Mouse (Mus musculus): ENCODE measurements around the gene Mybpc1. TPM values are rescaled to one million over a fixed set of nuclear protein-coding genes. Genes with fewer than 3 reads are reported as not detected.

Mybpc1 gene
- total and polyA plus RNA-seq, 3 experiments = not detected

GRCm38 (mm10) chr10:88494959-88495587 lies 109.9 kb downstream of the Mybpc1 start:
- peak; percentile 43 for DNase-seq (ENCODE audit: low read depth, low spot score)
- H3K4me1 ChIP-seq (ENCODE audit: control insufficient read depth in 1 of 2, insufficient read depth in 2 of 2, low read length in 2 of 2) = peaks cover 4 to 11% of the 10 kb centered on the region in 2 experiments; a peak in 3 of 4 replicates
- TF ChIP-seq GATA1 (IDR thresholded peaks at IDR 0.05; ENCODE audit: low read depth, low read length) = peak; percentile 38; the same call in 1 of the 2 replicates
- peak; percentile 58 for TF ChIP-seq USF1 (IDR thresholded peaks at IDR 0.05; ENCODE audit: low read depth, low read length)
- no peak for TF ChIP-seq MAX (IDR thresholded peaks at IDR 0.05; ENCODE audit: low read length)
- H3K9ac ChIP-seq (ENCODE audit: control insufficient read depth, low read depth, low read length, poor library complexity, severe bottlenecking) = no peak overlapping the region
- H3K79me2 ChIP-seq (ENCODE audit: control insufficient read depth, insufficient read depth, low read length, poor library complexity) = no peaks in the 10 kb centered on the region
- H3K36me3 ChIP-seq (ENCODE audit: control insufficient read depth in 1 of 2, insufficient read depth in 2 of 2, low read length in 2 of 2) = 0 out of 4 replicates have a peak, but pooled peaks cover 0 to 2% of the 10 kb centered on the region in 2 experiments
- no peak overlapping the region for H3K27ac ChIP-seq (ENCODE audit: control insufficient read depth, low read depth, low read length)
- no peak overlapping the region for H3K4me3 ChIP-seq (ENCODE audit: control insufficient read depth in 1 of 2, insufficient read depth in 1 of 2, low read depth in 2 of 2, low read length in 2 of 2)
- H3K9me3 ChIP-seq (replicated peaks; ENCODE audit: insufficient read depth, low read length) = no peaks in the 10 kb centered on the region
- H3K27me3 ChIP-seq (ENCODE audit: control insufficient read depth in 1 of 2, insufficient read depth in 2 of 2, low read length in 2 of 2) = no peaks in the 10 kb centered on the region

DNA sequence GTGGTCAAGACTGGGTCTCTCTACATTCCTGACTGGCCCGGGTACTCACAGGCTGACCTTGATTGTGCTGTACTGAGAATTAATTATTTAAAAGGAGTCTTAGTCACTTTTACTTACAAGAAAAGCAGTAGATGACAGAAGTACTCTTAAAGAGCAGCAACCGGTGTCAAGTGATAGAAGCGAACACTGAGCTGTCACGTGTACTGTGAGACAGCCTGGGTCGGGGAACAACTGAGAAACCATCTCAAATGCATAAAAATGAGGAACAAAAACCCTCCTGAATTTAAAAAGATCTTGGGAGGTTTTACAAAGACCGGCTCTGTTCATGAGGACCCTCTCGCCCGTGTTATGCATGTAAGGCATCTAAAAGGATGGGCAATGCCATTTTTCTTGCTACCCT lies 112.3 kb downstream of the Mybpc1 start:
- no peaks in the 10 kb centered on the region for H3K27me3 ChIP-seq (ENCODE audit: control insufficient read depth in 1 of 2, insufficient read depth in 2 of 2, low read length in 2 of 2)
- 0 out of 4 replicates have a peak, but pooled peaks cover 0 to 2% of the 10 kb centered on the region in 2 experiments for H3K36me3 ChIP-seq (ENCODE audit: control insufficient read depth in 1 of 2, insufficient read depth in 2 of 2, low read length in 2 of 2)
- no peaks in the 10 kb centered on the region for H3K9me3 ChIP-seq (replicated peaks; ENCODE audit: insufficient read depth, low read length)
- no peak overlapping the region for H3K4me3 ChIP-seq (ENCODE audit: control insufficient read depth in 1 of 2, insufficient read depth in 1 of 2, low read depth in 2 of 2, low read length in 2 of 2)
- no peak for DNase-seq (ENCODE audit: low read depth, low spot score)
- TF ChIP-seq TCF12 (IDR thresholded peaks at IDR 0.05; ENCODE audit: low read depth, low read length) = no peak
- TF ChIP-seq NRF1 (IDR thresholded peaks at IDR 0.05; ENCODE audit: insufficient read depth, low read depth, low read length, poor library complexity, severe bottlenecking) = no peak
- no peak for TF ChIP-seq UBTF (IDR thresholded peaks at IDR 0.05; ENCODE audit: borderline replicate concordance, insufficient read depth, low read depth, low read length)
- no peak for TF ChIP-seq MAZ (IDR thresholded peaks at IDR 0.05; ENCODE audit: low read depth, low read length)
- TF ChIP-seq RCOR1 (IDR thresholded peaks at IDR 0.05; ENCODE audit: low read depth, low read length) = no peak
- no peak for TF ChIP-seq JUND (IDR thresholded peaks at IDR 0.05; ENCODE audit: low read depth, low read length)
- peaks cover 4 to 11% of the 10 kb centered on the region in 2 experiments; a peak in 3 of 4 replicates for H3K4me1 ChIP-seq (ENCODE audit: control insufficient read depth in 1 of 2, insufficient read depth in 2 of 2, low read length in 2 of 2)
- H3K79me2 ChIP-seq (ENCODE audit: control insufficient read depth, insufficient read depth, low read length, poor library complexity) = no peaks in the 10 kb centered on the region
- no peak overlapping the region for H3K27ac ChIP-seq (ENCODE audit: control insufficient read depth, low read depth, low read length)
- H3K9ac ChIP-seq (ENCODE audit: control insufficient read depth, low read depth, low read length, poor library complexity, severe bottlenecking) = no peak overlapping the region

GRCm38 (mm10) chr10:88491632-88492031 lies 113.3 kb downstream of the Mybpc1 start:
- H3K27ac ChIP-seq (ENCODE audit: control insufficient read depth, low read depth, low read length) = no peak overlapping the region
- no peak for TF ChIP-seq TAL1 (IDR thresholded peaks at IDR 0.05; ENCODE audit: low read length)
- TF ChIP-seq BHLHE40 (IDR thresholded peaks at IDR 0.05; ENCODE audit: borderline replicate concordance, low read depth, low read length) = no peak
- TF ChIP-seq HCFC1 (IDR thresholded peaks at IDR 0.05; ENCODE audit: low read depth, low read length) = no peak
- no peak for TF ChIP-seq TBP (IDR thresholded peaks at IDR 0.05; ENCODE audit: low read depth, low read length)
- no peak for TF ChIP-seq POLR2A (IDR thresholded peaks at IDR 0.05; ENCODE audit: control insufficient read depth in 1 of 2, insufficient read depth in 1 of 2, low read depth in 1 of 2, low read length in 2 of 2, poor library complexity in 1 of 2)
- no peak for TF ChIP-seq SIN3A (IDR thresholded peaks at IDR 0.05; ENCODE audit: low read length)
- no peak for TF ChIP-seq POLR2AphosphoS2 (IDR thresholded peaks at IDR 0.05; ENCODE audit: low read length)
- TF ChIP-seq ZMIZ1 (IDR thresholded peaks at IDR 0.05; ENCODE audit: low read depth, low read length) = no peak
- no peak for TF ChIP-seq CHD2 (IDR thresholded peaks at IDR 0.05; ENCODE audit: low read length)
- TF ChIP-seq E2F4 (IDR thresholded peaks at IDR 0.05; ENCODE audit: borderline replicate concordance, low read depth, low read length) = no peak
- no peak for TF ChIP-seq ZC3H11A (IDR thresholded peaks at IDR 0.05; ENCODE audit: low read depth, low read length)
- no peak for TF ChIP-seq KAT2A (conservative IDR thresholded peaks at IDR 0.05; ENCODE audit: low read depth, low read length)
- TF ChIP-seq ELF1 (IDR thresholded peaks at IDR 0.05; ENCODE audit: low read depth, low read length) = no peak
- no peak for TF ChIP-seq CHD1 (IDR thresholded peaks at IDR 0.05; ENCODE audit: low read depth, low read length)
- TF ChIP-seq RCOR1 (IDR thresholded peaks at IDR 0.05; ENCODE audit: low read depth, low read length) = no peak
- no peak for TF ChIP-seq MYC (IDR thresholded peaks at IDR 0.05; ENCODE audit: low read depth, low read length)
- TF ChIP-seq GATA1 (IDR thresholded peaks at IDR 0.05; ENCODE audit: low read depth, low read length) = no peak
- TF ChIP-seq JUND (IDR thresholded peaks at IDR 0.05; ENCODE audit: low read depth, low read length) = no peak
- H3K79me2 ChIP-seq (ENCODE audit: control insufficient read depth, insufficient read depth, low read length, poor library complexity) = no peaks in the 10 kb centered on the region
- no peak overlapping the region for H3K4me3 ChIP-seq (ENCODE audit: control insufficient read depth in 1 of 2, insufficient read depth in 1 of 2, low read depth in 2 of 2, low read length in 2 of 2)
- H3K36me3 ChIP-seq (ENCODE audit: control insufficient read depth in 1 of 2, insufficient read depth in 2 of 2, low read length in 2 of 2) = 0 out of 4 replicates have a peak, but pooled peaks cover 0 to 2% of the 10 kb centered on the region in 2 experiments
- no peak for DNase-seq (ENCODE audit: low read depth, low spot score)
- H3K9ac ChIP-seq (ENCODE audit: control insufficient read depth, low read depth, low read length, poor library complexity, severe bottlenecking) = no peak overlapping the region
- H3K27me3 ChIP-seq (ENCODE audit: control insufficient read depth in 1 of 2, insufficient read depth in 2 of 2, low read length in 2 of 2) = no peaks in the 10 kb centered on the region
- H3K9me3 ChIP-seq (replicated peaks; ENCODE audit: insufficient read depth, low read length) = no peaks in the 10 kb centered on the region
- H3K4me1 ChIP-seq (ENCODE audit: control insufficient read depth in 1 of 2, insufficient read depth in 2 of 2, low read length in 2 of 2) = peaks cover 4 to 11% of the 10 kb centered on the region in 2 experiments; a peak in 3 of 4 replicates
